Mouse (Mus musculus) stomach, postnatal 0 days (tissue): ENCODE measurements around the gene Dusp12. TPM values are rescaled to one million over a fixed set of nuclear protein-coding genes. Genes with fewer than 3 reads are reported as not detected.

Source experiments
- ATAC-seq: fragments of 200-750 bp; cut with Nextera tagmentation; 2 replicates; pipeline ENCODE4 v1.8.0; 2017; ENCODE audit not compliant: low FRiP score, low TSS enrichment
- DNase-seq: peaks from one replicate; pipeline ENCODE4 v3.0.0-alpha.2; 2016; ENCODE audit warnings: low spot score
- H3K27ac ChIP-seq: fragments of 300-500 bp; sonication (generic); replicated peaks from 2 replicates; pipeline ENCODE4 v1.5.1; 2014; ENCODE audit warnings: mild to moderate bottlenecking, control low read depth
- H3K27me3 ChIP-seq: fragments of 300-500 bp; sonication (generic); 2 replicates; pipeline ENCODE4 v1.6.1; 2014; ENCODE audit warnings: low read length; ENCODE audit not compliant: control insufficient read depth, insufficient read depth
- H3K36me3 ChIP-seq: fragments of 300-500 bp; sonication (generic); 2 replicates; pipeline ENCODE4 v1.6.1; 2014; ENCODE audit warnings: low read length, mixed read lengths; ENCODE audit not compliant: control insufficient read depth, insufficient read depth
- H3K4me1 ChIP-seq: fragments of 300-500 bp; sonication (generic); replicated peaks from 2 replicates; pipeline ENCODE4 v1.6.1; 2014; ENCODE audit warnings: antibody characterized with exemption; ENCODE audit not compliant: control insufficient read depth, insufficient read depth
- H3K4me2 ChIP-seq: fragments of 300-500 bp; sonication (generic); replicated peaks from 2 replicates; pipeline ENCODE4 v1.6.1; 2014; ENCODE audit warnings: low read depth, mild to moderate bottlenecking, control low read depth, moderate library complexity
- H3K4me3 ChIP-seq: fragments of 300-500 bp; sonication (generic); 2 replicates; pipeline ENCODE4 v1.5.1; 2014; ENCODE audit warnings: low read depth, low read length, control low read depth
- H3K9ac ChIP-seq: fragments of 300-500 bp; sonication (generic); 2 replicates; pipeline ENCODE4 v1.6.1; 2014; ENCODE audit warnings: mild to moderate bottlenecking, low read length, control low read depth, mixed read lengths
- H3K9me3 ChIP-seq: fragments of 300-500 bp; sonication (generic); 2 replicates; pipeline ENCODE4 v1.6.1; 2016; ENCODE audit warnings: low read length; ENCODE audit not compliant: control insufficient read depth
- CTCF ChIP-seq: IDR thresholded peaks from 2 replicates; pipeline ENCODE4 v1.5.1; 2016; ENCODE audit warnings: antibody characterized with exemption, low read depth, mild to moderate bottlenecking, moderate library complexity
- EP300 ChIP-seq: optimal IDR thresholded peaks from 2 replicates; pipeline ENCODE3; 2016; ENCODE audit warnings: antibody characterized with exemption
- WGBS: fragments of 180-500 bp; shearing (Covaris S2); extraction: QIAGEN DNeasy Blood & Tissue Kit; methylation state at CpG from one replicate; pipeline ENCODE4 v1.1.7; 2014; 5-methylcytosine and 5-hydroxymethylcytosine counted together
- polyA plus RNA-seq: library from polyadenylated mRNA; unstranded; fragments of >200 nt; fragmentation: Nextera tagmentation; extraction: Ambion mirVana; gene quantifications from 2 replicates; pipeline ENCODE4 v1.2.1, GENCODE M21; 2015

The Dusp12 gene
- polyA plus RNA-seq, 1 experiment from 2014 or later: 23.9 TPM

GRCm38 (mm10) chr1:170928467-170928866, 43.1 kb upstream of the Dusp12 start:
- Histone ChIP-seq H3K9me3 (no peaks in the 10 kb centered on the region), H3K9ac (no peak overlapping the region), H3K4me3 (no peak overlapping the region), H3K36me3 (no peaks in the 10 kb centered on the region), H3K4me1 (no peaks in the 10 kb centered on the region), H3K27ac (no peak overlapping the region), H3K4me2 (no peak overlapping the region), H3K27me3 (no peaks in the 10 kb centered on the region)
- WGBS: 51% methylated on average over 2 of the region's 2 CpGs
- ATAC-seq: no peak
- TF ChIP-seq EP300: no peak
- no peak for TF ChIP-seq CTCF
- DNase-seq: no peak

- Histone ChIP-seq H3K4me3 (no peak within 1 kb of the TSS), H3K4me2 (no peak within 1 kb of the TSS), H3K27me3 (no peaks in the 10 kb centered on the region), H3K27ac (no peak within 1 kb of the TSS), H3K9ac (no peak within 1 kb of the TSS), H3K9me3 (no peaks in the 10 kb centered on the region), H3K36me3 (no peaks in the 10 kb centered on the region), H3K4me1 (no peaks in the 10 kb centered on the region)
- no peak for TF ChIP-seq EP300
- TF ChIP-seq CTCF: no peak
- 82% methylated on average over 3 of the region's 3 CpGs for WGBS
- DNase-seq (no peak), ATAC-seq (no peak)
Observed at GRCm38 (mm10) chr1:170927378-170927777, 42.0 kb upstream of the Dusp12 start, which contains the start of gene Fcrla. Gene Fcrla, minus strand, starts transcription at chr1:170927583.

GRCm38 (mm10) chr1:170926941-170927340, 41.6 kb upstream of the Dusp12 start:
- Histone ChIP-seq H3K4me1 (no peaks in the 10 kb centered on the region), H3K9ac (no peak overlapping the region), H3K36me3 (no peaks in the 10 kb centered on the region), H3K4me2 (no peak overlapping the region), H3K27ac (no peak overlapping the region), H3K9me3 (no peaks in the 10 kb centered on the region), H3K4me3 (no peak overlapping the region), H3K27me3 (no peaks in the 10 kb centered on the region)
- no peak for ATAC-seq
- DNase-seq: no peak
- TF ChIP-seq EP300: no peak
- TF ChIP-seq CTCF: no peak
- WGBS: 43% methylated on average over 6 of the region's 6 CpGs

- H3K36me3 ChIP-seq: no peaks in the 10 kb centered on the region
- DNase-seq: no peak
- H3K27ac ChIP-seq: no peak overlapping the region
- H3K4me3 ChIP-seq: no peak overlapping the region
- no peak; the same call in 1 of the 2 replicates for ATAC-seq
- H3K4me2 ChIP-seq: no peak overlapping the region
- no peak overlapping the region for H3K9ac ChIP-seq
- TF ChIP-seq CTCF (no peak), EP300 (no peak)
- no peaks in the 10 kb centered on the region for H3K27me3 ChIP-seq
- no peaks in the 10 kb centered on the region for H3K9me3 ChIP-seq
- no peaks in the 10 kb centered on the region for H3K4me1 ChIP-seq
- WGBS: 65% methylated on average over 6 of the region's 6 CpGs
Observed at GRCm38 (mm10) chr1:170924485-170924884, 39.1 kb upstream of the Dusp12 start.

GRCm38 (mm10) chr1:170919308-170919707, 34.0 kb upstream of the Dusp12 start:
- DNase-seq: no peak
- Histone ChIP-seq H3K9ac (no peak overlapping the region), H3K4me2 (no peak overlapping the region), H3K27me3 (no peaks in the 10 kb centered on the region), H3K9me3 (no peaks in the 10 kb centered on the region), H3K4me3 (no peak overlapping the region), H3K27ac (no peak overlapping the region), H3K4me1 (no peaks in the 10 kb centered on the region), H3K36me3 (no peaks in the 10 kb centered on the region)
- no peak for ATAC-seq
- no peak for TF ChIP-seq CTCF
- TF ChIP-seq EP300: no peak
- WGBS: 87% methylated on average over 8 of the region's 8 CpGs

- Histone ChIP-seq H3K9me3 (no peaks in the 10 kb centered on the region), H3K4me3 (no peak overlapping the region), H3K27ac (no peak overlapping the region), H3K4me1 (no peaks in the 10 kb centered on the region), H3K4me2 (no peak overlapping the region), H3K36me3 (no peaks in the 10 kb centered on the region), H3K9ac (no peak overlapping the region), H3K27me3 (no peaks in the 10 kb centered on the region)
- DNase-seq: no peak
- WGBS: 53% methylated on average over 5 of the region's 5 CpGs
- no peak for ATAC-seq
- no peak for TF ChIP-seq CTCF
- TF ChIP-seq EP300: no peak
Observed at GRCm38 (mm10) chr1:170915657-170916056, 30.3 kb upstream of the Dusp12 start.
